Mouse (Mus musculus) hindbrain, embryonic 15.5 days (tissue): ENCODE measurements around the gene Spats2l. TPM values are rescaled to one million over a fixed set of nuclear protein-coding genes. Genes with fewer than 3 reads are reported as not detected.
A peak's percentile ranks its signal among the peaks of the same experiment; 100 is the strongest.

Experiments used
- ATAC-seq: fragments of 200-750 bp; cut with Nextera tagmentation; 2 replicates; pipeline ENCODE4 v1.8.0; 2017; ENCODE audit warnings: low read depth, moderate number of reproducible peaks, moderate TSS enrichment; ENCODE audit not compliant: low FRiP score
- H3K27ac ChIP-seq: fragments of 300-500 bp; sonication (generic); replicated peaks from 2 replicates; pipeline ENCODE4 v1.5.1; 2015; ENCODE audit warnings: mild to moderate bottlenecking, inconsistent platforms
- H3K27me3 ChIP-seq: fragments of 300-500 bp; sonication (generic); 2 replicates; pipeline ENCODE4 v1.6.1; 2015; ENCODE audit warnings: control low read depth, inconsistent platforms
- H3K36me3 ChIP-seq: fragments of 300-500 bp; sonication (generic); 2 replicates; pipeline ENCODE4 v1.6.1; 2015; ENCODE audit warnings: control low read depth, inconsistent platforms
- H3K4me1 ChIP-seq: fragments of 300-500 bp; sonication (generic); replicated peaks from 2 replicates; pipeline ENCODE4 v1.6.1; 2015; ENCODE audit warnings: control low read depth, inconsistent platforms
- H3K4me2 ChIP-seq: fragments of 300-500 bp; sonication (generic); 2 replicates; pipeline ENCODE4 v1.6.1; 2015; ENCODE audit warnings: moderate library complexity, mild to moderate bottlenecking, inconsistent platforms
- H3K4me3 ChIP-seq: fragments of 300-500 bp; sonication (generic); 2 replicates; pipeline ENCODE4 v1.5.1; 2015; ENCODE audit warnings: mild to moderate bottlenecking, inconsistent platforms
- H3K9ac ChIP-seq: fragments of 300-500 bp; sonication (generic); 2 replicates; pipeline ENCODE4 v1.6.1; 2015; ENCODE audit warnings: inconsistent platforms
- H3K9me3 ChIP-seq: fragments of 300-500 bp; sonication (generic); 2 replicates; pipeline ENCODE4 v1.6.1; 2016; ENCODE audit warnings: control low read depth, inconsistent platforms
- WGBS: fragments of 180-500 bp; shearing (Covaris S2); methylation state at CpG from one replicate; pipeline ENCODE4 v1.1.7; 2015; 5-methylcytosine and 5-hydroxymethylcytosine counted together
- polyA plus RNA-seq: library from polyadenylated mRNA; unstranded; fragments of >200 nt; fragmentation: Nextera tagmentation; extraction: Ambion mirVana; gene quantifications from 2 replicates; pipeline ENCODE4 v1.2.1, GENCODE M21; 2015

Gene Spats2l
- polyA plus RNA-seq, 1 experiment from 2014 or later, result 79.5 TPM

DNA sequence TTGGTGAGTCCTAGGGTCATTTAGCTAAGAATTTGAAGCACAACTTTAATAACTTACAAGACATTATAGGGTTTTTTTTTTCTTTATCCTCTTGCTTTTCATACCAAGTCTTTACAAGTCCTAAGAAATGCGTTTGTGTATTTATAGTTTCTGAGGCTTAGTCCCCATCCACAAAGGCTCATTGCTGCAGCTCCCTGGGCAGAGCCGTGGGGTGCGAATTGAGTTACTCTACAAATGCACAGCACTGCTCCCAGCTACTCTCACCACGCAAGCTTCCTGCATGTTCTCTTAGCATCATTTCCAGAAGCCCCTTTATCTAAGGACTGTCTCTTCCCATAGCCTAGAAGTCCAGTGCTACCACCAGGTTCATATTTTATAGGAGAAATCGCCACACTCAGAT lies 175.8 kb downstream of the Spats2l start:
- Histone ChIP-seq H3K4me3 (no peak overlapping the region), H3K9ac (no peak overlapping the region), H3K4me2 (no peak overlapping the region), H3K27ac (no peak overlapping the region), H3K9me3 (no peaks in the 10 kb centered on the region), H3K36me3 (peaks cover 5% of the 10 kb centered on the region), H3K4me1 (no peaks in the 10 kb centered on the region), H3K27me3 (no peaks in the 10 kb centered on the region)
- ATAC-seq, result no peak
- 67% methylated on average over 5 of the region's 5 CpGs for WGBS

DNA sequence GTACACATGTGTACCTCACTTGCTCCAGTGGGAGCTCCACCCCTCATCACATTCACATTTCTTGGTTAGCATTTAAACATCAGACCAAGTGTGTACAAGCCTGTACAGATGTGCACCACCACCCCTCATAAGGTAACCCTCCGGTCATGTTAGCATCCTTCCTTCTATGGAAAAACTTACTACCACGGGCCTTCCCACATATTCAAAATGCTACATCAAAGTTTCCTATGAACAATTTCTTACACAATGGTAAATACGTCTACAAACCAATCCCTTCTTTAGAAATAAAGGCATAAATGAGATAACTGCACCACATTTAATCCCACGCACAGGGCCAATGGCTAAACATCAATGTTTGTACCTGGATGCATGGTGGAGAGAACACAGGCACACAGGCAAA lies 178.5 kb downstream of the Spats2l start:
- Histone ChIP-seq H3K36me3 (peaks cover 16% of the 10 kb centered on the region), H3K9ac (no peak overlapping the region), H3K27ac (no peak overlapping the region), H3K4me2 (no peak overlapping the region), H3K27me3 (no peaks in the 10 kb centered on the region), H3K4me1 (no peaks in the 10 kb centered on the region), H3K4me3 (no peak overlapping the region), H3K9me3 (no peaks in the 10 kb centered on the region)
- ATAC-seq, result no peak
- 95% methylated on average over 4 of the region's 4 CpGs for WGBS

DNA sequence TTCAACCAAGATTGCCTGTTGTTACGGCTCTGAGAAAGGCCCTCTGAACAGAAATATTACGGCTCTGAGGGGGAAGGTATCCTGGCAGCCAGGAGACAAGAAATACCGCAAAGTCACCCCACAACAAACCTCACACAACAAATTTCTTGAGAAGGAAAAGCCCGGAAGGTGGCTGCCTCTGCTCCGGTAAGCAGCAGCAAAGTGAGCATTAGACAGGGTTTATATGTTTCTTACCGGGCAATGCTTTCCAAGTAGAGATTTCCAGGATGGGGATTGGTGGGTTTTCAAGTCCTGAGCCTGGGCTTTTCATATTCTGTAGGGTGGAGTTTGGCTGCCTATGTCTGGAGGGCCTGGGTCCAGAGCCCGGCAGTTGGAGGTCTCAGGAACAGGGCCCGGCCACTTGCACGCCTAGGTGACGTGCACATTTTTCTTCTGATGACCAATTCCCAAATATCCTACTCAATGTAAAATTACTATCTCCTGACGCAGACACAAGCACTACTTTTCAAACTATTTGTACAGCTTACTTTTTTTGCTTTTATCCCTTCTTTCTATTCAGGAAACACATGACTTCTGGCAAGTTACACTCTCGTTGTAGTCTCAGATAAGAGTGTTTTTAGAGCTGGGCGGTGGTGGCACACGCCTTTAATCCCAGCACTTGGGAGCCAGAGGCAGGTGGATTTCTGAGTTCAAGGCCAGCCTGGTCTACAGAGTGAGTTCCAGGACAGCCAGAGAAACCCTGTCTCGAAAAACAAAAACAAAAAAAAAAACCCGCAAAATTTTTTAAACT lies 179.8 kb downstream of the Spats2l start:
- no peak overlapping the region for H3K4me2 ChIP-seq
- no peak overlapping the region for H3K9ac ChIP-seq
- ATAC-seq, result no peak
- H3K4me3 ChIP-seq, result no peak overlapping the region
- no peaks in the 10 kb centered on the region for H3K4me1 ChIP-seq
- WGBS, result 88% methylated on average over 16 of the region's 16 CpGs
- no peaks in the 10 kb centered on the region for H3K27me3 ChIP-seq
- H3K27ac ChIP-seq, result no peak overlapping the region
- H3K36me3 ChIP-seq, result peaks cover 16% of the 10 kb centered on the region
- no peaks in the 10 kb centered on the region for H3K9me3 ChIP-seq

DNA sequence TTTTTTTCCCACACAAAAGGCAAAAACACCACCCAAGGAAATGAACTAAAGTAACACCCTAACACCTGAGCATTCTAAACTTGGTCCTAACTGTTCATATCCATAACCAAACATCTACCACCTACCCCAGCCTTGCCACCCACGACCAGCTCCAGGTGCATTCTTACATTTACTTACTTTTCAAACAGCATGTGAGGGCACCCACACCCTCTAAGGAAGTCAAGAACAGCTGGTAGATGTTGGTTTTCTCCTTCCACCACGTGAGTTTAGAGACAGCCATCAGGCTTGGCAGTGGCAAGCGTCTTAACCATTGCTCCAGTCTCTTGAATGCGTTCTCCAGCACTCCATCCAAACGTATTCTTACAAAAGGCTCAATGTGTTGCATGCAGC lies 180.4 kb downstream of the Spats2l start:
- no peaks in the 10 kb centered on the region for H3K27me3 ChIP-seq
- no peak overlapping the region for H3K27ac ChIP-seq
- peaks cover 16% of the 10 kb centered on the region for H3K36me3 ChIP-seq
- H3K4me2 ChIP-seq, result no peak overlapping the region
- H3K9me3 ChIP-seq, result no peaks in the 10 kb centered on the region
- no peak for ATAC-seq
- 89% methylated on average over 5 of the region's 5 CpGs for WGBS
- no peaks in the 10 kb centered on the region for H3K4me1 ChIP-seq
- no peak overlapping the region for H3K9ac ChIP-seq
- H3K4me3 ChIP-seq, result no peak overlapping the region

DNA sequence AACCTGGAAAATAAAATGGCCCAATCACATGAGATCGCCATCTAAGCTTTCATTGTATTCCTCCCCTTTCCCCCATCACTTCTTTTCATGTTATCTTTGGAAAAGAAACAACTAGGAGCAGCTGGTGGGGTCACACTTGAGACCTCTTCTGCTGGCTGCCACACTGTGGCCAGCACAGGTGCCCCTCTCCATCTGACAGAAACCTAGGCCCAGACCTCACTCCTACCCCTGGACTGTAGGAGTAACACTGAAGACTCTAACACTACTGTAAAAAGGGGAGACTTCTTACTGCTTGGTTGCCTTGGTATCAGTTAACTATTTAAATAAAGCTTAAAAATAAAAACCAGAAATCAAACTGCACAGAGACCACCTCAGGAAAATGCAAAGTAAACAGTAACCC lies 181.8 kb downstream of the Spats2l start:
- H3K4me1 ChIP-seq, result no peaks in the 10 kb centered on the region
- no peak overlapping the region for H3K4me3 ChIP-seq
- H3K9ac ChIP-seq, result no peak overlapping the region
- no peaks in the 10 kb centered on the region for H3K9me3 ChIP-seq
- 89% methylated on average over 1 of the region's 1 CpGs for WGBS
- no peak overlapping the region for H3K27ac ChIP-seq
- no peaks in the 10 kb centered on the region for H3K27me3 ChIP-seq
- no peak for ATAC-seq
- H3K36me3 ChIP-seq, result peaks cover 18% of the 10 kb centered on the region
- no peak overlapping the region for H3K4me2 ChIP-seq

DNA sequence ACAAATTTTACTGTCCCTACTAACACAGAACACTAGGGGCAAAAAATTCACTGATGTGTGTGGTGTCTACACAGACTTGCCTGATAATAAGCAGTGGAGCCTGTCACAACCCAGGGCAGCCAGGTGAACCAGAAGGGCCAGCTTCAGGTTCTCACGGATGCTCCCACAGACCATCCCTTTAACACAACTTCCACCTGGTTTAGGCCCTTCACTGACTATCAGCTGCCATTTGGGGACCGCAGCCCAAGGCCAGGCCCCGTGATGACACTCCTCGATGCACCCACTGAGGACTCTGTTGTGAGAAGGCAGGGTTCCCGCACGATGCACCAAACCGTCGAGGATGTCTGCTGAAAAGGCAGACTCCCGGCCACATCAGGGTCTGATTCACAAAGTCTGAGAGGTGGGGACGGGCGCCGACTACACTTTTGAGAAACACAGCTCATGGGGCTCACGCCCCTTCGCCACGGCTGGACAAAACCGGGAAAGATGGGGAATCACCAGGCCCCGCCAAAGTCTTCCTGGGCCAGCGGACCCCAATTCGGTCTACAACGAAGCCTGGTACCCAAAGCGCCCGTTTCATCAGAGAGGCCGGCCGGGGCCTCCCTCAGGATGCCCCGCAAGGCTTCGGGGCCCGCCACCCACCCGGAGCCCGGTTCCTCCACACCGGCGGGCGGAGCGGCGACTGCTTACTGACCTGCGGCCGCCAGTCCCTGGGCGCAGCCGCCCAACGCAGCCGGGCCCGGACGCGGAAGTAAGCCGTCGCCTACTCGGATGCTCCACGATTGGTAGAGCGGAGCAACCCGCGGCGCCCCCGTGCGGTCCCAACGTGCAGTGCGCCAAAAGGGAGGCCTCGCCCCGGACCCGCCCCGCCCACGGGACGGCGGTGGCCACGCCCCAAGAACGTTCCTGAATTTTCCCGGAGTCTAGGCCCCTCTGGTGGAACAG lies 195.6 kb downstream of the Spats2l start:
- Histone ChIP-seq H3K4me1 (peaks cover 16% of the 10 kb centered on the region), H3K27ac (peak overlapping the region; percentile 86), H3K4me2 (peak overlapping the region; percentile 77), H3K9ac (peak overlapping the region; percentile 71), H3K4me3 (peak overlapping the region; percentile 81), H3K36me3 (peaks cover 7% of the 10 kb centered on the region), H3K9me3 (no peaks in the 10 kb centered on the region), H3K27me3 (no peaks in the 10 kb centered on the region)
- WGBS, result under 1% methylated on average over 64 of the region's 65 CpGs
- peak; percentile 97 for ATAC-seq

DNA sequence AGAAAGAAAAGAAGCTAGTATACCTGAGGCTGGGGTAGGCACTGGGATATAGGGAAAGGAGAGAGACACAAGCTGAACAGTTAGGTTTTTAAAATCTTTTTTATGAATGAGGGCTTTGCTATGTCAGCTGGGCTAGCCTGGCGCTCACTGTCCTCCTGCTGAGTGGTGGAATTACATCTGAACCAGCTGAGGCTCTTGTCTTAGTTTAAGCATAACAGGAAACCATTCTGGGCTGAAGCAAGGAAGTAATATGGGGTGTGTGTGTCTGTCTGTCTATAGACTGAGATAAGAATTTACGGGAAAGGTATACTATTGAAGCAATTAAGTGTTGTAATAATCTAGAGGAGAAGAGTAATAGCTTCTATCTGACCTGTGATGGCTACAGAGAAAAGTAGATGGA lies 197.6 kb downstream of the Spats2l start:
- Histone ChIP-seq H3K9ac (no peak overlapping the region), H3K27me3 (no peaks in the 10 kb centered on the region), H3K27ac (no peak overlapping the region), H3K4me2 (no peak overlapping the region), H3K4me3 (no peak overlapping the region), H3K9me3 (no peaks in the 10 kb centered on the region), H3K36me3 (no peaks in the 10 kb centered on the region), H3K4me1 (peaks cover 16% of the 10 kb centered on the region)
- no peak for ATAC-seq
- WGBS, result 85% methylated on average over 2 of the region's 2 CpGs

DNA sequence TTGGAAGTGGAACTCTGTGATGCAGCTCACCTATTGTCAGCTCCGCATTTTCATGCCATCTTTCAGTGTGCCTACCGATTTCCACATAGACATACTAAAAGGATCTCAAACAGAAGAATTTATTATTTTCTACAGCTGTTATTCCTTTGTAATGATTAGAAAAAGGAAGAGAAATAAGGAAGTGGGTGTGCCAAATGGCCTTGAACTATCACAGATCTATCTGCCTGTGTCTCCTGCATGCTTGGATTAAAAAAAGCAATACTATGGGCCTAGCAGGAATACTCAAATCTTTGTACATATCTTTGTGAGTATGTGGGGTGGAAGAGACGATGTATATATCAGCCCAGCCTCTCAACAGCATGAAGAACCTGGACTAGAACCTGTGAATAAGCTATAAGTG lies 202.9 kb downstream of the Spats2l start:
- Histone ChIP-seq H3K36me3 (no peaks in the 10 kb centered on the region), H3K4me3 (no peak overlapping the region), H3K4me2 (no peak overlapping the region), H3K27ac (no peak overlapping the region), H3K9me3 (no peaks in the 10 kb centered on the region), H3K9ac (no peak overlapping the region), H3K27me3 (no peaks in the 10 kb centered on the region), H3K4me1 (no peaks in the 10 kb centered on the region)
- ATAC-seq, result no peak
- 95% methylated on average over 3 of the region's 3 CpGs for WGBS

DNA sequence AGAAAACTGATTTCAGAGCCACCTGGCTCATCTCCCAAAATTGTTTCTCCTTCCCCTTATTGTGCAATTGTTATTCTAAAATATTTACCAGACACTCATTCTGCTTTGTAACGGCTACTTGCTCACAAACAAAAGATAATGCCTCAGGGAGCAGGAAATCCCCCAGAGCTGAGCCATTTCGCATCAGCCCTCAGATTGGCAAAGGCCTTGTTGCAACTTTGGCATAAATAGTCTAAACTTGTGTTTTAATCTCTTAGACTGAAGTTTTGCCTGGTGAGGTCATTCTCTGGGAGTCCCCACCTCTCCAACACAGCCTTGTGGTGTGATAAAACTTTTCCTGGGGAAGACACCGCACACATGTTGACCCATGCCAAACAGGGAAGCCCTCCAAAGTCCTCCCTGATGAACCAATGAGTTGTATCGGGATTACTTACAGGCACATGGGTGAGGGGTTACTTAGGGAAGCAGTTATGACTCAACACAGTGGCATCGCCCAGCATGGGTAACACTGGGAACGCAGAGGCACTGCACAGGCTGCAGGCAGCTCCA lies 215.2 kb downstream of the Spats2l start:
- ATAC-seq, result no peak
- no peaks in the 10 kb centered on the region for H3K9me3 ChIP-seq
- no peaks in the 10 kb centered on the region for H3K4me1 ChIP-seq
- H3K9ac ChIP-seq, result no peak overlapping the region
- H3K36me3 ChIP-seq, result no peaks in the 10 kb centered on the region
- H3K4me3 ChIP-seq, result no peak overlapping the region
- WGBS, result 66% methylated on average over 6 of the region's 6 CpGs
- no peaks in the 10 kb centered on the region for H3K27me3 ChIP-seq
- H3K4me2 ChIP-seq, result no peak overlapping the region
- no peak overlapping the region for H3K27ac ChIP-seq

DNA sequence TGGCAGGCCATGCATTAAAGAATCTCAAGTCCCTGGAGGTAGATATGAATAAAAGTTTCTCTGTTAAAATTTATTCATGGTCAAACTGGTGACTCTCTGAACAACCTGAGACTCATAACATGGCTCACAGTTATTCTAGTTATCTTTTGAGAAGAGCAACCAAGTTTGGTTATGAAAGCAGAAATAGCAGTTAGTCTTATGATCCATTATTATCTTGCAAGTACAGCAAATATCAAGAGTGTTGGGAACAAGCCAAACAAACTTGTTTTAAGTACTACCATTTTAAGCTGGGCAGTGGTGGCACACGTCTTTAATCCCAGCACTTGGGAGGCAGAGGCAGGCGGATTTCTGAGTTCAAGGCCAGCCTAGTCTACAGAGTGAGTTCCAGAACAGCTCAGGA lies 217.3 kb downstream of the Spats2l start:
- no peak overlapping the region for H3K4me2 ChIP-seq
- no peaks in the 10 kb centered on the region for H3K27me3 ChIP-seq
- no peak overlapping the region for H3K4me3 ChIP-seq
- ATAC-seq, result no peak
- no peaks in the 10 kb centered on the region for H3K36me3 ChIP-seq
- no peaks in the 10 kb centered on the region for H3K9me3 ChIP-seq
- H3K4me1 ChIP-seq, result peaks cover 2% of the 10 kb centered on the region
- H3K27ac ChIP-seq, result no peak overlapping the region
- 81% methylated on average over 2 of the region's 2 CpGs for WGBS
- H3K9ac ChIP-seq, result no peak overlapping the region

DNA sequence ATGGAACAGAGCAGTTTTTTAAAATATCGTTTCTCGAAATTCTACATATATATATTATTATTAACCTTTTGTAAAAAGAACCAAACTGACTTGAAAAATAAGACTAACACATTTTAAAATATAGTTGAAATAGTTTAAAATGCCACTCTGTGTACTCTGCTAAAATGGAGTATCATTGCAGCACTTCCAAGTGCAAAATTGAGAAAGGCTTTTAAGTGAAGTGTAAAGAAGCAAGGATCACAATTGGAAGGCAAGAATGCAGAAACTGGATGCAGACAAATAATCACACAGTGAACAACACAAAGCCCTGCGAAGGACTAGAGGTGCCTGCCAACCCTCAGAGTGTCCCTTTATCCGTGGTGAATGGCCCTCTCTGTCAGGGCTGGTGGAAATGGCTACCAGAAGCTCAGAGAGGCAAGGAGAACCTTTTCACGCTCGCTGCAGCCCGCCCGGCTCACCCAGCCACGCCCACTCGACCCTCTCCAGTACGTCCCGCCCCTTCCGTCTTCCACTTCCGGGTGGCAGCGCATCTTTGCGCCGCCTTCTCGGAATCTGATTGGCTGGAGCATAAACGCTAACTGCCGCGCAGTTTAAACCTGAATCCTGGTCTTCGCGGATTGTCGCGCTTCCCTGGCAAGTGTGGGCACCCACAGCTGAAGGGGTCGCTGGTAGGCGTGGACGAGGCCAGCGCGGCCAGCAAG lies 221.6 kb downstream of the Spats2l start, which contains the start of gene Sgo2a:
Gene Sgo2a, plus strand, starts transcription at position 540 of the 701 bp plus-strand sequence.
- peak within 1 kb of the TSS; percentile 93 for H3K27ac ChIP-seq
- peaks cover 13% of the 10 kb centered on the region for H3K4me1 ChIP-seq
- H3K9ac ChIP-seq, result peak within 1 kb of the TSS; percentile 63
- ATAC-seq, result peak; percentile 99
- H3K4me2 ChIP-seq, result peak within 1 kb of the TSS; percentile 85
- peak within 1 kb of the TSS; percentile 78 for H3K4me3 ChIP-seq
- WGBS, result 7% methylated on average over 30 of the region's 30 CpGs
- no peaks in the 10 kb centered on the region for H3K27me3 ChIP-seq
- no peaks in the 10 kb centered on the region for H3K36me3 ChIP-seq
- H3K9me3 ChIP-seq, result no peaks in the 10 kb centered on the region
